34 mouse cellular contexts compared by ENCODE assay signal in the genomic region with DNA sequence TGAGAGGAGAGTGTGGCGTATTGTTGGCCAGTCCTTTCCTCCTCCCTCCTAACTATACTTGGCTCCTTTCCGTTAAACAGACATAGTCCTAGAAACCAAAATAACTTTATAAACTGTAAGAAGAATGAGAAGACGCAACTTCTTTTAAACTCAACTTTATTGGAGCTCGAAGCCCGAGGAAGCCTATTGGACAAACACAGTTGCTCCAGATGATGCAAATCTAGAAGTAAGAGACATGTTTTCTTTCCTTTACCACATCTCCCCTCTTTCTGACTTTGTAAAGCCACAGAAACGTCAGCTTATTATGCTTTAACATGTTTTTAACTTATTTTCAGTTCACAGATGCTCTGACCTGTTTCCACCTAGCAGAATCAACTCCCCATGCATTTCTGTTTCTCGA. TPM values are rescaled to one million over a fixed set of nuclear protein-coding genes. Genes with fewer than 3 reads are reported as not detected.
"Had no signal": no experiment of that assay in that cellular context is flagged by ENCODE, and none has a peak within 500 bp of the region (broad histone marks: within the 10 kb centered on the region; RNA-seq: fewer than 3 reads in every experiment).

Gene Ctla4, plus strand, starts transcription at position 20 of the 400 bp plus-strand sequence.

- H3K4me1 ChIP-seq: heart, embryonic 10.5 days; heart, embryonic 12.5 days; hindbrain, embryonic 10.5 days; hindbrain, embryonic 12.5 days; intestine, embryonic 15.5 days; limb, embryonic 10.5 days; limb, embryonic 12.5 days; liver, embryonic 13.5 days had no signal

- H3K4me2 ChIP-seq: heart, embryonic 12.5 days; hindbrain, embryonic 12.5 days; hindbrain, embryonic 14.5 days; intestine, embryonic 15.5 days; limb, embryonic 12.5 days; liver, embryonic 11.5 days; liver, embryonic 13.5 days had no signal

- H3K27ac ChIP-seq: gastrocnemius, adult 2 months; heart, embryonic 10.5 days; hindbrain, embryonic 10.5 days; hindbrain, embryonic 12.5 days; hindbrain, embryonic 14.5 days; intestine, embryonic 15.5 days; layer of hippocampus, adult 2 months; left cerebral cortex, adult 2 months; limb, embryonic 10.5 days; limb, embryonic 12.5 days; liver, embryonic 13.5 days had no signal

- H3K9ac ChIP-seq: heart, embryonic 12.5 days; hindbrain, embryonic 12.5 days; hindbrain, embryonic 14.5 days; intestine, embryonic 15.5 days; limb, embryonic 12.5 days; liver, embryonic 13.5 days had no signal

- H3K27me3 ChIP-seq: heart, embryonic 12.5 days; hindbrain, embryonic 12.5 days; intestine, embryonic 15.5 days; limb, embryonic 12.5 days; liver, embryonic 13.5 days had no signal

- H3K36me3 ChIP-seq: heart, embryonic 10.5 days; heart, embryonic 12.5 days; hindbrain, embryonic 10.5 days; hindbrain, embryonic 12.5 days; intestine, embryonic 15.5 days; limb, embryonic 10.5 days; limb, embryonic 12.5 days; liver, embryonic 13.5 days had no signal

- DNase-seq: gastrocnemius, adult 2 months; gastrocnemius, postnatal 10 days; gastrocnemius, postnatal 25 days; heart, adult 18-20 months; heart, postnatal 10 days; heart, postnatal 4 days; kidney, adult 18-20 months; kidney, adult 8-10 months; kidney, postnatal 10 days; kidney, postnatal 25 days; kidney, postnatal 4 days; liver; liver, embryonic 13.5 days had no signal

- ATAC-seq: hindbrain, embryonic 16.5 days; intestine, embryonic 15.5 days; intestine, postnatal 0 days had no signal

- H3K9me3 ChIP-seq: heart, embryonic 10.5 days; heart, embryonic 12.5 days; hindbrain, embryonic 10.5 days; hindbrain, embryonic 12.5 days; intestine, embryonic 15.5 days; limb, embryonic 10.5 days; limb, embryonic 12.5 days; liver, embryonic 13.5 days had no signal

- H3K4me3 ChIP-seq: gastrocnemius, adult 2 months; heart, embryonic 10.5 days; heart, embryonic 12.5 days; hindbrain, embryonic 10.5 days; hindbrain, embryonic 12.5 days; intestine, embryonic 15.5 days; layer of hippocampus, adult 2 months; left cerebral cortex, adult 2 months; limb, embryonic 10.5 days; limb, embryonic 12.5 days; liver, embryonic 13.5 days had no signal

RNA-seq across cellular contexts. Expression of gene Ctla4, which starts in this region (rescaled TPM):
- total RNA-seq: gastrocnemius, postnatal 10 days; gastrocnemius, postnatal 25 days; gastrocnemius, postnatal 4 days; granulocyte monocyte progenitor cell, adult 5-6 weeks; heart, postnatal 4 days; layer of hippocampus, adult 2 months; layer of hippocampus, postnatal 10 days; layer of hippocampus, postnatal 25 days; left cerebral cortex, adult 2 months; left cerebral cortex, postnatal 14 days had no signal
- polyA plus RNA-seq: heart, embryonic 10.5 days; heart, embryonic 12.5 days; heart, embryonic 14.5 days; hindbrain, embryonic 10.5 days; hindbrain, embryonic 12.5 days; hindbrain, embryonic 14.5 days; hindbrain, embryonic 16.5 days; intestine, embryonic 15.5 days; intestine, postnatal 0 days; kidney, embryonic 14.5 days; kidney, embryonic 16.5 days; limb, embryonic 10.5 days; liver, embryonic 11.5 days; liver, embryonic 13.5 days had no signal
